Mouse (Mus musculus) liver, embryonic 15.5 days (tissue): ENCODE data around the gene Dlg3. TPM values are rescaled to one million over a fixed set of nuclear protein-coding genes. Genes with fewer than 3 reads are reported as not detected.

Experiments
- ATAC-seq: fragments of 200-750 bp; cut with Nextera tagmentation; 2 replicates; pipeline ENCODE4 v1.8.0; 2017; ENCODE audit warnings: moderate number of reproducible peaks, mild to moderate bottlenecking, moderate library complexity; ENCODE audit not compliant: insufficient read depth
- H3K27ac ChIP-seq: fragments of 300-500 bp; sonication (generic); replicated peaks from 2 replicates; pipeline ENCODE4 v1.5.1; 2015; ENCODE audit warnings: mild to moderate bottlenecking, inconsistent platforms
- H3K27me3 ChIP-seq: fragments of 300-500 bp; sonication (generic); 2 replicates; pipeline ENCODE4 v1.6.1; 2015; ENCODE audit warnings: mild to moderate bottlenecking, inconsistent platforms
- H3K36me3 ChIP-seq: fragments of 300-500 bp; sonication (generic); replicated peaks from 2 replicates; pipeline ENCODE4 v1.6.1; 2015; ENCODE audit warnings: moderate library complexity, mild to moderate bottlenecking, inconsistent platforms
- H3K4me1 ChIP-seq: fragments of 300-500 bp; sonication (generic); replicated peaks from 2 replicates; pipeline ENCODE4 v1.6.1; 2015; ENCODE audit warnings: inconsistent platforms
- H3K4me2 ChIP-seq: fragments of 300-500 bp; sonication (generic); 2 replicates; pipeline ENCODE4 v1.6.1; 2015; ENCODE audit warnings: moderate library complexity, mild to moderate bottlenecking, inconsistent platforms
- H3K4me3 ChIP-seq: fragments of 300-500 bp; sonication (generic); replicated peaks from 2 replicates; pipeline ENCODE4 v1.5.1; 2015; ENCODE audit warnings: mild to moderate bottlenecking, inconsistent platforms
- H3K9ac ChIP-seq: fragments of 300-500 bp; sonication (generic); 2 replicates; pipeline ENCODE4 v1.6.1; 2015; ENCODE audit warnings: moderate library complexity, mild to moderate bottlenecking, inconsistent platforms
- H3K9me3 ChIP-seq: fragments of 300-500 bp; sonication (generic); replicated peaks from 2 replicates; pipeline ENCODE4 v1.6.1; 2016; ENCODE audit warnings: inconsistent platforms
- WGBS: fragments of 180-500 bp; shearing (Covaris S2); methylation state at CpG from one replicate; pipeline ENCODE4 v1.1.7; 2015; ENCODE audit warnings: mixed read lengths; ENCODE audit not compliant: insufficient replicate concordance; 5-methylcytosine and 5-hydroxymethylcytosine counted together
- polyA plus RNA-seq: library from polyadenylated mRNA; unstranded; fragments of >200 nt; fragmentation: Nextera tagmentation; extraction: Ambion mirVana; gene quantifications from 2 replicates; pipeline ENCODE4 v1.2.1, GENCODE M21; 2015

Gene Dlg3
- polyA plus RNA-seq, 1 experiment from 2014 or later = 0.32 TPM

- no peaks in the 10 kb centered on the region for H3K9me3 ChIP-seq
- 72% methylated on average over 5 of the region's 5 CpGs for WGBS
- H3K9ac ChIP-seq = no peak overlapping the region
- H3K4me1 ChIP-seq = no peaks in the 10 kb centered on the region
- no peaks in the 10 kb centered on the region for H3K36me3 ChIP-seq
- H3K27me3 ChIP-seq = peaks cover 34% of the 10 kb centered on the region
- ATAC-seq = no peak
- H3K4me3 ChIP-seq = no peak overlapping the region
- no peak overlapping the region for H3K4me2 ChIP-seq
- no peak overlapping the region for H3K27ac ChIP-seq
Measured at GRCm38 (mm10) chrX:100769281-100769680, 1.8 kb downstream of the Dlg3 start.

- 11% methylated on average over 23 of the region's 23 CpGs for WGBS
- Histone ChIP-seq H3K4me1 (peaks cover 4% of the 10 kb centered on the region; the same call in 1 of the 2 replicates), H3K36me3 (no peaks in the 10 kb centered on the region), H3K27ac (no peak overlapping the region), H3K9ac (peak overlapping the region; percentile 35; the same call in 1 of the 2 replicates), H3K4me2 (peak overlapping the region; percentile 63), H3K27me3 (peaks cover 2% of the 10 kb centered on the region; the same call in 1 of the 2 replicates), H3K9me3 (no peaks in the 10 kb centered on the region), H3K4me3 (peak overlapping the region; percentile 45)
- no peak for ATAC-seq
Measured at GRCm38 (mm10) chrX:100774341-100774811, 6.9 kb downstream of the Dlg3 start.

GRCm38 (mm10) chrX:100775405-100775804 is 7.9 kb downstream of the Dlg3 start:
- Histone ChIP-seq H3K27me3 (no peaks in the 10 kb centered on the region), H3K27ac (no peak overlapping the region), H3K4me1 (peaks cover 4% of the 10 kb centered on the region; the same call in 1 of the 2 replicates), H3K36me3 (no peaks in the 10 kb centered on the region), H3K4me3 (no peak overlapping the region), H3K9ac (no peak overlapping the region), H3K4me2 (no peak overlapping the region), H3K9me3 (no peaks in the 10 kb centered on the region)
- 55% methylated on average over 3 of the region's 3 CpGs for WGBS
- no peak for ATAC-seq

- no peak overlapping the region for H3K27ac ChIP-seq
Measured at GRCm38 (mm10) chrX:100776494-100776893, 9.0 kb downstream of the Dlg3 start.

GRCm38 (mm10) chrX:100776985-100777654 is 9.6 kb downstream of the Dlg3 start:
- Histone ChIP-seq H3K4me3 (peak overlapping the region; percentile 55), H3K27ac (no peak overlapping the region; the same call in 1 of the 2 replicates), H3K9me3 (no peaks in the 10 kb centered on the region), H3K36me3 (no peaks in the 10 kb centered on the region), H3K4me2 (peak overlapping the region; percentile 68), H3K4me1 (peaks cover 4% of the 10 kb centered on the region; the same call in 1 of the 2 replicates), H3K9ac (peak overlapping the region; percentile 15; the same call in 1 of the 2 replicates), H3K27me3 (no peaks in the 10 kb centered on the region)
- 26% methylated on average over 33 of the region's 49 CpGs for WGBS
- peak; percentile 91 for ATAC-seq

More at GRCm38 (mm10) chrX:100776494-100776893, 9.0 kb downstream of the Dlg3 start:
- peak overlapping the region; percentile 55 for H3K4me3 ChIP-seq
- H3K4me2 ChIP-seq = peak overlapping the region; percentile 68
- H3K9me3 ChIP-seq = no peaks in the 10 kb centered on the region
- ATAC-seq = peak; percentile 26; the same call in 1 of the 2 replicates
- WGBS = 17% methylated on average over 9 of the region's 9 CpGs
- H3K4me1 ChIP-seq = peaks cover 4% of the 10 kb centered on the region; the same call in 1 of the 2 replicates
- H3K36me3 ChIP-seq = no peaks in the 10 kb centered on the region
- no peak overlapping the region for H3K9ac ChIP-seq
- no peaks in the 10 kb centered on the region for H3K27me3 ChIP-seq

- peaks cover 4% of the 10 kb centered on the region; the same call in 1 of the 2 replicates for H3K4me1 ChIP-seq
- H3K27ac ChIP-seq = no peak overlapping the region
- no peaks in the 10 kb centered on the region for H3K36me3 ChIP-seq
- WGBS = 19% methylated on average over 10 of the region's 10 CpGs
- H3K27me3 ChIP-seq = no peaks in the 10 kb centered on the region
- H3K9me3 ChIP-seq = no peaks in the 10 kb centered on the region
- H3K4me2 ChIP-seq = peak overlapping the region; percentile 68
- peak overlapping the region; percentile 55 for H3K4me3 ChIP-seq
- no peak for ATAC-seq
- no peak overlapping the region; the same call in 1 of the 2 replicates for H3K9ac ChIP-seq
Measured at GRCm38 (mm10) chrX:100777655-100778234, 10.2 kb downstream of the Dlg3 start.

GRCm38 (mm10) chrX:100778397-100778796 is 10.9 kb downstream of the Dlg3 start:
- Histone ChIP-seq H3K27ac (no peak overlapping the region), H3K4me1 (peaks cover 4% of the 10 kb centered on the region; the same call in 1 of the 2 replicates), H3K9me3 (no peaks in the 10 kb centered on the region), H3K9ac (no peak overlapping the region), H3K27me3 (no peaks in the 10 kb centered on the region), H3K4me2 (no peak overlapping the region), H3K36me3 (no peaks in the 10 kb centered on the region), H3K4me3 (no peak overlapping the region)
- ATAC-seq = no peak
- 44% methylated on average over 5 of the region's 5 CpGs for WGBS

- no peaks in the 10 kb centered on the region for H3K27me3 ChIP-seq
Measured at GRCm38 (mm10) chrX:100789322-100789721, 21.8 kb downstream of the Dlg3 start.

GRCm38 (mm10) chrX:100796041-100796740 is 28.7 kb downstream of the Dlg3 start:
- WGBS = 56% methylated on average over 6 of the region's 6 CpGs
- H3K27ac ChIP-seq = no peak overlapping the region
- no peaks in the 10 kb centered on the region for H3K36me3 ChIP-seq
- no peak for ATAC-seq
- no peak overlapping the region for H3K9ac ChIP-seq
- no peak overlapping the region for H3K4me3 ChIP-seq
- no peaks in the 10 kb centered on the region for H3K4me1 ChIP-seq
- no peaks in the 10 kb centered on the region for H3K27me3 ChIP-seq
- H3K4me2 ChIP-seq = no peak overlapping the region
- H3K9me3 ChIP-seq = no peaks in the 10 kb centered on the region

More at GRCm38 (mm10) chrX:100789322-100789721, 21.8 kb downstream of the Dlg3 start:
- H3K9me3 ChIP-seq = no peaks in the 10 kb centered on the region
- WGBS = 63% methylated on average over 4 of the region's 4 CpGs
- no peaks in the 10 kb centered on the region for H3K4me1 ChIP-seq
- H3K27ac ChIP-seq = no peak overlapping the region
- H3K36me3 ChIP-seq = no peaks in the 10 kb centered on the region
- no peak overlapping the region for H3K4me2 ChIP-seq
- no peak for ATAC-seq
- H3K4me3 ChIP-seq = no peak overlapping the region
- no peak overlapping the region for H3K9ac ChIP-seq

GRCm38 (mm10) chrX:100796741-100797090 is 29.2 kb downstream of the Dlg3 start:
- Histone ChIP-seq H3K36me3 (no peaks in the 10 kb centered on the region), H3K4me2 (no peak overlapping the region), H3K27ac (no peak overlapping the region), H3K9me3 (no peaks in the 10 kb centered on the region), H3K4me1 (no peaks in the 10 kb centered on the region), H3K27me3 (no peaks in the 10 kb centered on the region), H3K9ac (no peak overlapping the region), H3K4me3 (no peak overlapping the region)
- ATAC-seq = no peak
- 60% methylated on average over 3 of the region's 3 CpGs for WGBS

GRCm38 (mm10) chrX:100797370-100797769 is 29.8 kb downstream of the Dlg3 start:
- H3K9ac ChIP-seq = no peak overlapping the region
- no peak overlapping the region for H3K4me3 ChIP-seq
- WGBS = 61% methylated on average over 4 of the region's 4 CpGs
- H3K4me1 ChIP-seq = no peaks in the 10 kb centered on the region
- no peak overlapping the region for H3K27ac ChIP-seq
- no peak overlapping the region for H3K4me2 ChIP-seq
- no peaks in the 10 kb centered on the region for H3K9me3 ChIP-seq
- no peak for ATAC-seq
- no peaks in the 10 kb centered on the region for H3K36me3 ChIP-seq
- H3K27me3 ChIP-seq = no peaks in the 10 kb centered on the region
